Mouse (Mus musculus) heart, embryonic 16.5 days (tissue): ENCODE data around the gene Gch1. TPM values are rescaled to one million over a fixed set of nuclear protein-coding genes. Genes with fewer than 3 reads are reported as not detected.

ENCODE experiments used
- ATAC-seq: fragments of 200-750 bp; cut with Nextera tagmentation; replicated peaks from 2 replicates; pipeline ENCODE4 v1.8.0; 2017; ENCODE audit warnings: moderate number of reproducible peaks; ENCODE audit not compliant: insufficient read depth, low FRiP score; ENCODE audit errors: extremely low read depth
- H3K27ac ChIP-seq: fragments of 300-500 bp; sonication (generic); 2 replicates; pipeline ENCODE4 v1.5.1; 2014; ENCODE audit warnings: mild to moderate bottlenecking, low read length, control low read depth, moderate library complexity
- H3K27me3 ChIP-seq: fragments of 300-500 bp; sonication (generic); 2 replicates; pipeline ENCODE4 v1.6.1; 2014; ENCODE audit warnings: low read length, mixed read lengths; ENCODE audit not compliant: control insufficient read depth, insufficient read depth
- H3K36me3 ChIP-seq: fragments of 300-500 bp; sonication (generic); 2 replicates; pipeline ENCODE4 v1.6.1; 2014; ENCODE audit not compliant: control insufficient read depth, insufficient read depth
- H3K4me1 ChIP-seq: fragments of 300-500 bp; sonication (generic); 2 replicates; pipeline ENCODE4 v1.6.1; 2014; ENCODE audit warnings: low read length, mixed read lengths; ENCODE audit not compliant: control insufficient read depth, insufficient read depth
- H3K4me2 ChIP-seq: fragments of 300-500 bp; sonication (generic); 2 replicates; pipeline ENCODE4 v1.6.1; 2014; ENCODE audit warnings: low read depth, mild to moderate bottlenecking, control low read depth, low read length
- H3K4me3 ChIP-seq: fragments of 300-500 bp; sonication (generic); 2 replicates; pipeline ENCODE4 v1.5.1; 2014; ENCODE audit warnings: mild to moderate bottlenecking, control low read depth, low read length
- H3K9ac ChIP-seq: fragments of 300-500 bp; sonication (generic); 2 replicates; pipeline ENCODE4 v1.6.1; 2014; ENCODE audit warnings: low read length, control low read depth
- H3K9me3 ChIP-seq: fragments of 300-500 bp; sonication (generic); replicated peaks from 2 replicates; pipeline ENCODE4 v1.6.1; 2016; ENCODE audit warnings: low read length; ENCODE audit not compliant: control insufficient read depth
- WGBS: fragments of 180-500 bp; shearing (Covaris S2); extraction: QIAGEN DNeasy Blood & Tissue Kit; methylation state at CpG from one replicate; pipeline ENCODE4 v1.1.7; 2014; 5-methylcytosine and 5-hydroxymethylcytosine counted together
- polyA plus RNA-seq: library from polyadenylated mRNA; unstranded; fragments of >200 nt; fragmentation: Nextera tagmentation; extraction: Ambion mirVana; gene quantifications from 2 replicates; pipeline ENCODE4 v1.2.1, GENCODE M21; 2015

The Gch1 gene
- polyA plus RNA-seq, 1 experiment from 2014 or later = 7.0 TPM

GRCm38 (mm10) chr14:47224476-47225325, 35.5 kb upstream of the Gch1 start:
- ATAC-seq = no peak
- 74% methylated on average over 10 of the region's 10 CpGs for WGBS
- Histone ChIP-seq H3K4me3 (no peak overlapping the region), H3K4me2 (no peak overlapping the region), H3K9ac (no peak overlapping the region), H3K27me3 (no peaks in the 10 kb centered on the region), H3K36me3 (no peaks in the 10 kb centered on the region), H3K27ac (no peak overlapping the region), H3K9me3 (peaks cover 2% of the 10 kb centered on the region; the same call in 1 of the 2 replicates), H3K4me1 (no peaks in the 10 kb centered on the region)

DNA sequence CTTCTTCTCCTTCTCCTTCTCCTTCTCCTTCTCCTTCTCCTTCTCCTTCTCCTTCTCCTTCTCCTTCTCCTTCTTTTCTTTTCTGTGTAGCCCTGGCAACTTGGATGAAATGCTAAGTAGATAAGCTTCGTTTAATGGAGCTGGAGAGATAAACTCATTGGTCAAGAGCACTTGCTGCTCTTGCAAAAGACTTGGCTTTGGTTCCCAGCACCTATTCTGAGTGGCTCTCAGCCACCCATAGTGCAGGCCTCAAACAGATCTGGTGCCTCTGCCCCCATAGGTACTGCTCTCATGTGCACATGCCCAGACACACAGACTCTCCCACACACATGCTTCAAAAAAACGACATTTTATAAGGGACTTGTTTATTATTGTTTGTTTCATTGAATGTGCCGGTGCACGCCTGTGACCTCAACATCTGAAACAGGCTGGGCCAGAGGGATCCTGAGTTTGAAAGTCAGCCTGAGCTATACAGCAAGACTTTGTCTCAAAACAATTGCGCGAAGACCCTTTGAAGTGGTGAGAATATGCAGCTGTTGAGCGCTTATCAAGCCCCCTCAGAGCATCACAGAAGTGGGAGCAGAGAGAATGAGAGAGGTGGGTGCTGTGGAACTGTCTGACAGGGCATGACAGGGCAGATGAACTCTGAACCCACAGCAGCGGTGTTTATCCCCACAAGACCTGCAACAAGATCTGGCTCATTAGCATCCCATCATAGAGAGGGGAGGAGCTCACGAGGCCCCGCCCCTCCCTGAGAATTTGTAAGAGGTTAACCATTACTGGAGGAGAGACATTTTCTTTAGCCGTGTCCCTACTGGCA, 33.6 kb upstream of the Gch1 start:
- no peaks in the 10 kb centered on the region for H3K27me3 ChIP-seq
- no peak overlapping the region for H3K4me3 ChIP-seq
- no peak overlapping the region for H3K9ac ChIP-seq
- no peak overlapping the region for H3K27ac ChIP-seq
- H3K4me2 ChIP-seq = no peak overlapping the region
- H3K36me3 ChIP-seq = no peaks in the 10 kb centered on the region
- ATAC-seq = peak; percentile 60
- H3K4me1 ChIP-seq = no peaks in the 10 kb centered on the region
- 67% methylated on average over 11 of the region's 11 CpGs for WGBS
- peaks cover 2% of the 10 kb centered on the region; the same call in 1 of the 2 replicates for H3K9me3 ChIP-seq

DNA sequence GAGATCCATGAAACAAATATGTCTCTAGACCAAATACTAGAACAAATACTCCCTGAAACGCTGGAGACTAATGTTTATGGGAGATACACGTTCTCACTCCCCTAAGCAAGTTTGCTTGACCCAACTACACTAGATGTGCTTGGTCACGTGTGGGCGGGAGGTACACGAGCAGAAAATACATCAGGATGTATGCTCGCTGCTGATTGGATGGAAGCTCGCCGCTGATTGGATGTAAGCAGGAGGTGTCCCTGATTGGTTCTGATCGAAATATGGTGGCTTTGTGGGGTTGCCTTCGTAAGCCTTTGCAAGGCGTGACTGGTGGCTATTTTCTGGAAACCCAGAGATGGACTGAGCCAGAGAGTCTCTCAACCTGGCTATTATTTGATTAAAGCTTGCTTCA, 32.4 kb upstream of the Gch1 start:
- Histone ChIP-seq H3K4me1 (no peaks in the 10 kb centered on the region), H3K4me2 (no peak overlapping the region), H3K36me3 (no peaks in the 10 kb centered on the region), H3K27me3 (no peaks in the 10 kb centered on the region), H3K4me3 (no peak overlapping the region), H3K9me3 (peaks cover 2% of the 10 kb centered on the region; the same call in 1 of the 2 replicates), H3K27ac (no peak overlapping the region), H3K9ac (no peak overlapping the region)
- 83% methylated on average over 11 of the region's 11 CpGs for WGBS
- no peak for ATAC-seq

GRCm38 (mm10) chr14:47220231-47221025, 31.2 kb upstream of the Gch1 start:
- WGBS = 79% methylated on average over 8 of the region's 8 CpGs
- ATAC-seq = no peak

DNA sequence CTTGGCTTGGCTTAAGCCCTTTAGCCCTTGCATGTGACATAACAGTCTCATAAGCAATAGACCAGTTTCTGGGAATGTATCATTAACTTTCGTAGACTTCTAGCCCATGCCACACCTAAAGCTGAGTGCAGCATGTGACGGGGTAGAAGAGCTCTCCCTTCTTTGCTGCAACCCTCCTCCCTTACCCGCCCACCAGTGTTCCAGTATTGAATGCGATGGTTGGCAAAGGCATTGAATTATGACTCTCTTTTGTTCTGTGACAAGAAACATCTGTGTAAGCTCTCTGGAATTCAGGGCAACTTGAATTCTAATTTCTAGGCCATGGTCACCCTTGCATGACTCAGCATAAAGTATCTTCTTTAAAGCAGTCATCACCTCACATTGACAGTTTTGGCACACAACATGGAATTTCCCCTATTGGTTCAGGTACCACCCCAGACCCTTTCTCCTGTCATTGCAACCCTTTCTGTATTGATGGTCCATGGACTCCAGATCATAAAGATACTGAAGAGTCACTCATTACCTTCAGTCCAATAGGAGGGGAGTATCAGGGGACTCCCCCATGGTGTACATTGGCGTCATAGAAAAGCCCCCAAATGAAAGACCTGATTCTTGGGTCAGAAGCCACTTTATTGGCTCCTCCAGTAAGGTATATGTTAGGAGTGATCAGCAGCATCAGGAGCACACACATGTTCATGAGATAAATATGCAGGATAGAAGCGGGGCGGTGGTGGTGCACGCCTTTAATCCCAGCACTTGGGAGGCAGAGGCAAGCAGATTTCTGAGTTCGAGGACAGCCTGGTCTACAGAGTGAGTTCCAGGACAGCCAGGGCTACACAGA, 29.8 kb upstream of the Gch1 start:
- H3K9me3 ChIP-seq = no peaks in the 10 kb centered on the region
- H3K9ac ChIP-seq = no peak overlapping the region
- H3K4me1 ChIP-seq = no peaks in the 10 kb centered on the region
- H3K36me3 ChIP-seq = no peaks in the 10 kb centered on the region
- H3K4me3 ChIP-seq = no peak overlapping the region
- H3K27me3 ChIP-seq = no peaks in the 10 kb centered on the region
- no peak overlapping the region for H3K4me2 ChIP-seq
- no peak overlapping the region for H3K27ac ChIP-seq
- no peak for ATAC-seq
- WGBS = 91% methylated on average over 9 of the region's 9 CpGs

More at GRCm38 (mm10) chr14:47220231-47221025, 31.2 kb upstream of the Gch1 start:
- Histone ChIP-seq H3K4me2 (no peak overlapping the region), H3K4me1 (no peaks in the 10 kb centered on the region), H3K4me3 (no peak overlapping the region), H3K36me3 (no peaks in the 10 kb centered on the region), H3K27me3 (no peaks in the 10 kb centered on the region), H3K9me3 (peaks cover 2% of the 10 kb centered on the region; the same call in 1 of the 2 replicates), H3K27ac (no peak overlapping the region), H3K9ac (no peak overlapping the region)

- Histone ChIP-seq H3K4me3 (no peak overlapping the region), H3K9ac (no peak overlapping the region), H3K4me2 (no peak overlapping the region), H3K27ac (no peak overlapping the region), H3K9me3 (no peaks in the 10 kb centered on the region), H3K27me3 (no peaks in the 10 kb centered on the region), H3K36me3 (no peaks in the 10 kb centered on the region), H3K4me1 (no peaks in the 10 kb centered on the region)
- ATAC-seq = no peak
- 73% methylated on average over 2 of the region's 2 CpGs for WGBS
These were observed 27.3 kb upstream of the Gch1 start for GRCm38 (mm10) chr14:47216541-47216940.

GRCm38 (mm10) chr14:47214367-47214766, 25.2 kb upstream of the Gch1 start:
- no peaks in the 10 kb centered on the region for H3K4me1 ChIP-seq
- no peaks in the 10 kb centered on the region for H3K9me3 ChIP-seq
- H3K27me3 ChIP-seq = no peaks in the 10 kb centered on the region
- no peaks in the 10 kb centered on the region for H3K36me3 ChIP-seq
- H3K4me2 ChIP-seq = no peak overlapping the region
- 81% methylated on average over 5 of the region's 5 CpGs for WGBS
- H3K9ac ChIP-seq = no peak overlapping the region
- H3K27ac ChIP-seq = no peak overlapping the region
- no peak for ATAC-seq
- no peak overlapping the region for H3K4me3 ChIP-seq

DNA sequence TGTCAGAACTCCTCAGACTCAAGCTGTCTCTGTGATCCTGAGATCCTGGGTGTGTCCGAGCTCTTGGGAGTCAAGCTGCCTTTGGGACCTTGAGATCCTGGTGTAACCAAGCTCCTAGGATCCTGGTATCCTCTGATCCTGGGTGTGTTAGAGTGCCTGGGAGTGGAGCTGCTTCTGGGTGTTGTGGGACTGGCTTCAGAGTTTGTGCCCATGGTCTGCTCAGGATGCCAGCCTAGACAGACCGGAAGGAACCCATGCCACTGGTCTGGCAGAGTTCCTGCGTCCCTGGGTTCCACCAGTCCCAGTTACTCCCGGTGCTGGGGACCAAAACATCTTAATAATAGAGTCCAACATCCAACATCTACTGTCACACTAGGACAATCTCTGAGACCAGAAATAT, 24.1 kb upstream of the Gch1 start:
- no peaks in the 10 kb centered on the region for H3K36me3 ChIP-seq
- H3K4me3 ChIP-seq = no peak overlapping the region
- H3K4me2 ChIP-seq = no peak overlapping the region
- no peak overlapping the region for H3K27ac ChIP-seq
- H3K27me3 ChIP-seq = no peaks in the 10 kb centered on the region
- 85% methylated on average over 4 of the region's 4 CpGs for WGBS
- no peak overlapping the region for H3K9ac ChIP-seq
- H3K9me3 ChIP-seq = no peaks in the 10 kb centered on the region
- H3K4me1 ChIP-seq = no peaks in the 10 kb centered on the region
- ATAC-seq = no peak
